Mouse (Mus musculus): ENCODE results near the gene Itpr2. TPM values are rescaled to one million over a fixed set of nuclear protein-coding genes. Genes with fewer than 3 reads are reported as not detected.
A peak's percentile ranks its signal among the peaks of the same experiment; 100 is the strongest.

The Itpr2 gene
- polyA plus RNA-seq, 1 experiment: 18.0 TPM

GRCm38 (mm10) chr6:146513384-146513783, 11.4 kb upstream of the Itpr2 start:
- no peak for TF ChIP-seq POLR2A (IDR thresholded peaks at IDR 0.05; ENCODE audit: low read depth, low read length)
- TF ChIP-seq CTCF (IDR thresholded peaks at IDR 0.05; ENCODE audit: extremely low read depth, insufficient read depth, insufficient read length, insufficient replicate concordance): no peak
- Histone ChIP-seq H3K4me1 (ENCODE audit: control insufficient read depth, insufficient read depth, insufficient read length) (peaks cover 25% of the 10 kb centered on the region), H3K27me3 (ENCODE audit: control insufficient read depth, insufficient read depth, low read length) (no peaks in the 10 kb centered on the region), H3K4me3 (ENCODE audit: extremely low read depth, insufficient read depth, insufficient read length) (no peak overlapping the region), H3K36me3 (ENCODE audit: control insufficient read depth, insufficient read depth, low read length) (no peaks in the 10 kb centered on the region), H3K27ac (ENCODE audit: insufficient read depth, low read length) (no peak overlapping the region)
- DNase-seq (ENCODE audit: low read depth in 1 of 2, low spot score in 2 of 2): no peak
- 87% methylated on average over 8 of the region's 8 CpGs for WGBS

DNA sequence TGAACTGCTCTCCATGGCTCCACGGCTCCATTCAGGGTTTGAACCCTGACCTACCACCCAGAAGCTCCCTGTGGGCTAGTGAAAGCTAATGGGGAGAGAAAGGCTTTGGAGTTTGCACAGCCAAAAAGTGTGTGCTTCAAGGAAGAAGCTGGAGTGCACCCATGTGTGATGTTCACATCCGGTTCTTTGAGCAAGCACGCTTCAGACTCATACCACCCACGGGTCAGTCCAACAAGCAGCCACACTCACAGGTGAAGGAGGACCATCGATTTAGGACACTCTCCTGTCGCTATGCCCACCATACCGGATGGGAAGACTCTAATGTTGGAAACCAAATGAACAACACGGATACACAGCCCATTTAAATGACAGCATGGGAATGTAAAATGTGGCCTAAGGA, 9.5 kb upstream of the Itpr2 start:
- Histone ChIP-seq H3K36me3 (ENCODE audit: control insufficient read depth, insufficient read depth, low read length) (no peaks in the 10 kb centered on the region), H3K27me3 (ENCODE audit: control insufficient read depth, insufficient read depth, low read length) (no peaks in the 10 kb centered on the region), H3K4me1 (ENCODE audit: control insufficient read depth, insufficient read depth, insufficient read length) (peaks cover 25% of the 10 kb centered on the region), H3K4me3 (ENCODE audit: extremely low read depth, insufficient read depth, insufficient read length) (no peak overlapping the region), H3K27ac (ENCODE audit: insufficient read depth, low read length) (no peak overlapping the region)
- TF ChIP-seq POLR2A (IDR thresholded peaks at IDR 0.05; ENCODE audit: low read depth, low read length) (no peak), CTCF (IDR thresholded peaks at IDR 0.05; ENCODE audit: extremely low read depth, insufficient read depth, insufficient read length, insufficient replicate concordance) (no peak)
- 69% methylated on average over 8 of the region's 8 CpGs for WGBS
- peak in 1 of 2 experiments; percentile 35 for DNase-seq (ENCODE audit: low read depth in 1 of 2, low spot score in 2 of 2)

GRCm38 (mm10) chr6:146509891-146510290, 7.9 kb upstream of the Itpr2 start:
- H3K27me3 ChIP-seq (ENCODE audit: control insufficient read depth, insufficient read depth, low read length): no peaks in the 10 kb centered on the region
- 83% methylated on average over 2 of the region's 2 CpGs for WGBS
- H3K4me3 ChIP-seq (ENCODE audit: extremely low read depth, insufficient read depth, insufficient read length): no peak overlapping the region
- H3K4me1 ChIP-seq (ENCODE audit: control insufficient read depth, insufficient read depth, insufficient read length): peaks cover 25% of the 10 kb centered on the region
- H3K36me3 ChIP-seq (ENCODE audit: control insufficient read depth, insufficient read depth, low read length): no peaks in the 10 kb centered on the region
- DNase-seq (ENCODE audit: low read depth in 1 of 2, low spot score in 2 of 2): no peak
- TF ChIP-seq POLR2A (IDR thresholded peaks at IDR 0.05; ENCODE audit: low read depth, low read length) (no peak), CTCF (IDR thresholded peaks at IDR 0.05; ENCODE audit: extremely low read depth, insufficient read depth, insufficient read length, insufficient replicate concordance) (no peak)
- no peak overlapping the region for H3K27ac ChIP-seq (ENCODE audit: insufficient read depth, low read length)

DNA sequence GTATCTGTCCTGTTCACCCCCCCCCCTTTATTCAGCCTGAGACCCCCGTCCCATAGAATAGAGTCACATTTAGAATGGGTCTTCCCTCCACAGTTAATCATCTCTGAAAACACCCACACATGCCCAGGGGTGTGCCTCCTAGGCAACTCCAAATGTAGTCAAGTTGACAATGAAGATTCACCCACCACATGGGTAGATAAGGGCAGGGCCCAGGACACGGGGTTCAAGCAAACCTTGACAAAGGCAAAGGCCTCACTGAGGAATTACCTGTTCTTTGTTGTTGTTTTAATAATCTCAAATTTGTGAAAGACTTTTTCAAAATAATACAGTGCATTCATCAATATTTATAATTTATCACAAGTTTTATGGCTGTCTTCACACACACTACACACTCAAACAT, 2.4 kb upstream of the Itpr2 start:
- TF ChIP-seq POLR2A (IDR thresholded peaks at IDR 0.05; ENCODE audit: low read depth, low read length) (no peak), CTCF (IDR thresholded peaks at IDR 0.05; ENCODE audit: extremely low read depth, insufficient read depth, insufficient read length, insufficient replicate concordance) (no peak)
- Histone ChIP-seq H3K27ac (ENCODE audit: insufficient read depth, low read length) (no peak overlapping the region), H3K4me1 (ENCODE audit: control insufficient read depth, insufficient read depth, insufficient read length) (peaks cover 13% of the 10 kb centered on the region; the same call in 1 of the 2 replicates), H3K4me3 (ENCODE audit: extremely low read depth, insufficient read depth, insufficient read length) (no peak overlapping the region), H3K27me3 (ENCODE audit: control insufficient read depth, insufficient read depth, low read length) (no peaks in the 10 kb centered on the region), H3K36me3 (ENCODE audit: control insufficient read depth, insufficient read depth, low read length) (no peaks in the 10 kb centered on the region)
- no peak for DNase-seq (ENCODE audit: low read depth in 1 of 2, low spot score in 2 of 2)
- 81% methylated on average over 2 of the region's 2 CpGs for WGBS

- Histone ChIP-seq H3K27ac (ENCODE audit: insufficient read depth, low read length) (no peak overlapping the region), H3K36me3 (ENCODE audit: control insufficient read depth, insufficient read depth, low read length) (no peaks in the 10 kb centered on the region), H3K4me1 (ENCODE audit: control insufficient read depth, insufficient read depth, insufficient read length) (peaks cover 15% of the 10 kb centered on the region), H3K27me3 (ENCODE audit: control insufficient read depth, insufficient read depth, low read length) (no peaks in the 10 kb centered on the region), H3K4me3 (ENCODE audit: extremely low read depth, insufficient read depth, insufficient read length) (no peak overlapping the region)
- DNase-seq (ENCODE audit: low read depth in 1 of 2, low spot score in 2 of 2): no peak
- TF ChIP-seq CTCF (IDR thresholded peaks at IDR 0.05; ENCODE audit: extremely low read depth, insufficient read depth, insufficient read length, insufficient replicate concordance): no peak
- no peak for TF ChIP-seq POLR2A (IDR thresholded peaks at IDR 0.05; ENCODE audit: low read depth, low read length)
- WGBS: 78% methylated on average over 3 of the region's 3 CpGs
Measured at GRCm38 (mm10) chr6:146502856-146503255, 833 bp upstream of the Itpr2 start.

GRCm38 (mm10) chr6:146501316-146501865, 632 bp downstream of the Itpr2 start:
- Histone ChIP-seq H3K36me3 (ENCODE audit: control insufficient read depth, insufficient read depth, low read length) (no peaks in the 10 kb centered on the region), H3K4me1 (ENCODE audit: control insufficient read depth, insufficient read depth, insufficient read length) (peaks cover 21% of the 10 kb centered on the region), H3K4me3 (ENCODE audit: extremely low read depth, insufficient read depth, insufficient read length) (peak overlapping the region; percentile 98), H3K27me3 (ENCODE audit: control insufficient read depth, insufficient read depth, low read length) (no peaks in the 10 kb centered on the region), H3K27ac (ENCODE audit: insufficient read depth, low read length) (peak overlapping the region; percentile 97)
- DNase-seq (ENCODE audit: low read depth in 1 of 2, low spot score in 2 of 2): peak; percentile 51 to 78
- under 1% methylated on average over 30 of the region's 30 CpGs for WGBS
- TF ChIP-seq POLR2A (IDR thresholded peaks at IDR 0.05; ENCODE audit: low read depth, low read length) (0 out of 2 replicates have a peak, but pooled peaks have one; percentile 21), CTCF (IDR thresholded peaks at IDR 0.05; ENCODE audit: extremely low read depth, insufficient read depth, insufficient read length, insufficient replicate concordance) (no peak)

DNA sequence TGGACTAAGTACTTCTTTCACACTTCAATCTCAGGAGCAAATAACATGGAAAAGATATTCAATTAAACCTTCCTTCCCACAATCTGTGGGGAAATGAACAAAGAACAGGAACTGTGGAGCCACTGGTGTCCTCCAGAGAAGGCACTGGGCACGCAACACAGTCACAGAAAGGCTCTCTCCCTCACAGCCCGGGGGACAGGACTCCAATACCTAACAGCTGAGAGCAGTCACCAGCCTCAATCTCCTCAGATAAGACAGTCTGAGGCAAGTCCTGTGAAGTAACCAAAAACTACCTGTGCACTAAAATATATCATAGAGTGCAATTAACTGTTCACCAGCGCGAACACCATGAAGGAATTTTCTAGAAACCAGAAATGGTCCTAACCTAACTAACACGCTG, 1.3 kb downstream of the Itpr2 start:
- no peaks in the 10 kb centered on the region for H3K27me3 ChIP-seq (ENCODE audit: control insufficient read depth, insufficient read depth, low read length)
- TF ChIP-seq POLR2A (IDR thresholded peaks at IDR 0.05; ENCODE audit: low read depth, low read length) (no peak), CTCF (IDR thresholded peaks at IDR 0.05; ENCODE audit: extremely low read depth, insufficient read depth, insufficient read length, insufficient replicate concordance) (no peak)
- no peak for DNase-seq (ENCODE audit: low read depth in 1 of 2, low spot score in 2 of 2)
- H3K4me3 ChIP-seq (ENCODE audit: extremely low read depth, insufficient read depth, insufficient read length): peak overlapping the region; percentile 49; the same call in 1 of the 2 replicates
- WGBS: 41% methylated on average over 5 of the region's 5 CpGs
- no peaks in the 10 kb centered on the region for H3K36me3 ChIP-seq (ENCODE audit: control insufficient read depth, insufficient read depth, low read length)
- H3K27ac ChIP-seq (ENCODE audit: insufficient read depth, low read length): peak overlapping the region; percentile 97
- peaks cover 21% of the 10 kb centered on the region for H3K4me1 ChIP-seq (ENCODE audit: control insufficient read depth, insufficient read depth, insufficient read length)
